Mouse (Mus musculus) Patski (cell line): Measurements from ENCODE around the gene Wdr62. TPM values are rescaled to one million over a fixed set of nuclear protein-coding genes. Genes with fewer than 3 reads are reported as not detected.
A peak's percentile ranks its signal among the peaks of the same experiment; 100 is the strongest.

Experiments used
- ATAC-seq: fragments of 100-300 bp; one replicate; pipeline ENCODE4 v1.8.0; 2021
- CTCF ChIA-PET: fragments of 350-600 bp; sonication (Branson Sonifier 250); formaldehyde crosslinking; loops from one replicate; lab custom pipeline; 2022; ENCODE audit warnings: inconsistent platforms; lab: Charles Lee
- POLR2A ChIA-PET: fragments of 350-600 bp; sonication (Branson Sonifier 250); formaldehyde crosslinking; loops from one replicate; lab custom pipeline; 2022; ENCODE audit warnings: antibody characterized with exemption, inconsistent platforms; lab: Charles Lee
- DNase-seq: peaks from one replicate; pipeline ENCODE4 v3.0.0-alpha.2; 2011; ENCODE audit warnings: low read depth, low spot score
- H3K27me3 ChIP-seq: fragments of 371-371 bp; one replicate; pipeline ENCODE4 v1.5.1; 2021
- CTCF ChIP-seq: fragments of 100-300 bp; IDR thresholded peaks from one replicate; pipeline ENCODE4 v1.5.1; 2021
- in situ Hi-C: fragments of 300-500 bp; cut with MboI; formaldehyde crosslinking; loops from 3 replicates; pipeline ENCODE4 v1.11.1; 2018; ENCODE audit warnings: low pct_unique_long_range_greater_than_20kb, mixed read lengths
- polyA plus RNA-seq: library from polyadenylated mRNA; unstranded; gene quantifications from one replicate; pipeline ENCODE4 v1.2.3, GENCODE M21; 2021

Gene Wdr62
- polyA plus RNA-seq, 1 experiment from 2014 or later = 9.7 TPM

DNA sequence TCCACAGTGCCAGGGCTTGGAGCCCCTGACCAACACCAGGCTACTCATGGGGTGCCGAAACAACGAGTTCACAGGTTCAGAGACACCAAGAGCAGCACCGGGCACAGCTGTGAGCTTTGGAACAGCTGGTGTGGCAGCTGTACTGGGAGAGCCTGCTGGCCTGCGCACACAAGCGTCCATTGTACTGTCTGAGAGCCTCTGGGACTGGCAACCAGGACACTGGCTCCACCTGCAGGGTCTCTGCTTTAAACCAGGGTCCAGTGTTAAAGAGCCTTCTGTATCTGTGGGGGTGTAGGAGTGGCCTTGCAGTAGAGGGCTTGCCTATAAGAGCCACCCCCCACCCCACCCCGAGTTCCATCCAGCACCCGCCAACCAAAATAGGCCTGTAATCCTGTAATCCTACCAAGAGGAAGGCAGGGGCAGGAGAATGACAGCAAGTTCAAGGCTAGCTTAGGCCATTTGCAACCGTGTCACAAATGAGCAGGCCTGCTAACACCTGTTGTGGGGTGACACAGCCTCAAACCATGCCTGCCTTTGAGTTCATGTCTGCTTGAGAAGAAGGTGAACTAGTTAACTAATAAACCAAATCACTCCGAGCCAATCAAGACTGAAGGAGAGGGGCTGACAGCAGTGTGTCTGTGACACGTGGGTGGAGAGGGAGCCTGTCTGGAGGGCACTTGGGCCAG lies 9.6 kb upstream of the Wdr62 start:
- ChIA-PET CTCF (no interaction called here), POLR2A (interaction anchor here (0.6 kb wide), 1 partner anchor 14 kb away, joined by 3 read pairs; no protein-coding TSS in a partner anchor)
- ATAC-seq = no peak
- no peak for DNase-seq
- H3K27me3 ChIP-seq = no peaks in the 10 kb centered on the region
- TF ChIP-seq CTCF = no peak
- in situ Hi-C loops = no loop called here

DNA sequence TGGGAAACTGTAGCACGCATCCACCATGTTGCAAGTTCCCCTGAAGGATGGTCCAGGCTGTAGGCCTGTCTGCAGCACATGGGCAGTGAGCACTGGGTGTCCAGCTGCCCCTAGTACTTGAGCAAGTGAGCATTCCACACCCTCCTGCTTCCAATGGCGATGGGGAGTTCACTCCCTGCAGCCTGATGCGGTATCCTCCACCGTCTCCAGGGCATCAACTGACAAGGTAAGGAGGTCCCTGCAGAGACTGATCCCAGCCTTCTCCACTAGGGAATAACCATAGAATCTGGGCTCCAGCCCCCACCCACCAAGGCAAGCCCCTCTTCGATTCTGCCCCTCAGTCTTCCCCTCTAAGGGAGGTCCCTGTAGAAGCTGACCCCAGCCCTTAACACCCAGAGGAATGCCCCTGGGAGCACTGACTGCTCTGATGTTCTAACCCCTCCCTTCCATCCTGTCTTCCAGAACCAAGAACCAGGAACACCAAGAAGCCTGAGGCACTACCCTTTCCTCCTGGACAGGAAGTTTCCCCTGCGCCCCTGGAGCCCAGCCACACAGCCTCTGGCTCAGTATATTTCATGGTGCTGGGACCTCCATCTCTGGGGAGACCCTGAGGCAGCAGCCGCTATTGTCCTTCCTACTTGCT lies 9.0 kb upstream of the Wdr62 start:
- ChIA-PET POLR2A (no interaction called here), CTCF (no interaction called here)
- ATAC-seq (no peak), DNase-seq (no peak)
- TF ChIP-seq CTCF = no peak
- in situ Hi-C loops = no loop called here
- no peaks in the 10 kb centered on the region for H3K27me3 ChIP-seq

DNA sequence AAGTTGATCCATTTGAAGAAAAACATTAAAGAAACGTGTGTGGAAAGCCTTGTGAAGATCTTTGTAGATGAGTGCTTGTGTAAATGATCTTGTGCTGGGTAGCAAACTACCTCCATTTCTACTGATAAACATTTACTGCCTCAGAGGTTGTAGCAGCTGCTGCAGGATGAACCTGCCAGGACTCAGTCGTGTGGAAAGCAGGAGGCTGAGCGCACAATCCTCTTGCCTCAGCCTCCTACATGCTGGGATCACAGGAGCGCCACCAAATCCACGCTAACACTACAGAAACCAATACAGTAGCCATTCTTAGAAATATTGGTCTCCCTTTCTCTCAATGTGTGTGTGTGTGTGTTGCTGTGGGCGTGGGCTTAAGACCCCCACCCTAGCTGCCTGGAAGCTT lies 7.8 kb upstream of the Wdr62 start:
- CTCF ChIA-PET = no interaction called here
- no peak for TF ChIP-seq CTCF
- H3K27me3 ChIP-seq = no peaks in the 10 kb centered on the region
- ATAC-seq (no peak), DNase-seq (no peak)
- in situ Hi-C loops = no loop called here
- POLR2A ChIA-PET = no interaction called here

DNA sequence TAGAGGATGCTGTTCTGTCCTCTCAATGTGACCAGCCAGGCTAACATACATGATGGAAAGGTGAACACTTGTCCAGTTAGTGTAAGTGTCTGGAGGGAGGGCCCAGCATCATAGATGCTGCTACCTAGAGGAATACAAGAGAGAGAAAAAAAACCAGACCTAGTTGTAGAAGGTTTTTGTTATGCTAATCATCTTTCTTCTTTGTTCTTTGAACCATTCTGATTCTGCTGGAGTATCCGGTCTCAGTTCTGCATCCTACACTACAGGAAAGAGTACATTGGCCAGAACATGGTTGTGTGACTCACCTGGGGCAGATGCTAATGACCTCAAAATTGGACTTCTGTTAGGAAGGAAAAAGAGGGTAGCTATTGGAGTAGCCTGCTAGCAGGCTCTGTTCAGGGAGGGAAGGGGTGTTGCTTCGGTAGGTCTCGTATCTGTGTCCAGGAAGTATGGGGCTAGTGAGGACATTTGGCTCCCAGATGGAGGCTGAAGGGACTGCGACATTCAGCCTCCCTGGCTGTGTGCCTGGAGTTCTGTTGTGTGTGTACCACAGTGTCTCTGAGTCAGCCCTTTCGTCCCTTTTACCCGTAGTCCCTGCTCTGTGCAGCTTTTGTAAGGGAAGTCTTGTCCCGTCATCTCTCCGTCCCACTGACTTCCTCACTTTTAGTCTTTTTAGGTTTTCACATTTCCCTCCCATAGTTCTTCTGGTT lies 6.6 kb upstream of the Wdr62 start:
- H3K27me3 ChIP-seq = no peaks in the 10 kb centered on the region
- in situ Hi-C loops = no loop called here
- POLR2A ChIA-PET = no interaction called here
- DNase-seq (no peak), ATAC-seq (no peak)
- TF ChIP-seq CTCF = no peak
- CTCF ChIA-PET = no interaction called here

DNA sequence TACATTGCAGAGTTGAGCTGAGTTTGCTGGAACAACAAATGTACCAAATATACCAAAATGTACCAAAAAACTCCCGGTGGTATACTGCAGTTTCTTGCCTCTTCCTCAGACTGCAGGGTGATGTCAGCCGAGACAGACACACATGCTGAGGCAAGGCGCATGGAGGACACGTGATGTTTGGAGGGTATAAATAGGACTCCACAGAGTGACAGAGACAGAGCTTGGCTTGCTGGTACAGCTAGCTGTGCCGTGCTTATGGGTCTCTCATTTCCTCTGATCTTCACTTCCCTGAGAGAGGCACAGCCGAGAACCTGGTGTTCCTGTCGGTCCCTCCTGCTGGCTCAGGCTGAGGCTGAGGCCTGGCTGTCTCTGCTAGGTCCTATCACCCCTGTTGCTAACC lies 2.5 kb upstream of the Wdr62 start:
- CTCF ChIA-PET = interaction anchor here (1.5 to 1.7 kb wide), 2 partner anchors 18 to 50 kb away, joined by 3 to 5 read pairs; no protein-coding TSS in a partner anchor
- DNase-seq (no peak), ATAC-seq (no peak)
- H3K27me3 ChIP-seq = no peaks in the 10 kb centered on the region
- in situ Hi-C loops = no loop called here
- POLR2A ChIA-PET = no interaction called here
- TF ChIP-seq CTCF = no peak

DNA sequence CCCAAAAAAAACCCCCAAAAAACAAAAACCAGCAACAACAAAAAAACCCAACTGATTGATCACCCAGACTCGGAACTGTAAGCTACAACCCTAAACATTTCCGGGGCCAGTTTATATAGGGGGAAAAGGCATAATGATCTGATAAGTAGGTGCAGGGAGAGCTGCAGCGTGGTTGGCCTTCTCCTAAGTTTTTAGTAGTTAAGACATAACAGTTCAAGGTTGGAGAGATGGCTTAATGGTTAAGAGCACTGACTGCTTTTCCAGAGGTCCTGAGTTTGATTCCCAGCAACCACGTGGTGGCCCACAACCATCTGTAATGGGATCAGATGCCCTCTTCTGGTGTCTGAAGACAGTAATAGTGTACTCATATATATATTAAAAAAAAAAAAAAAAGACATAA lies 1.3 kb upstream of the Wdr62 start:
- no peak for TF ChIP-seq CTCF
- no peaks in the 10 kb centered on the region for H3K27me3 ChIP-seq
- in situ Hi-C loops = no loop called here
- CTCF ChIA-PET = interaction anchor here (0.9 to 1.7 kb wide), 2 partner anchors 10 to 19 kb away, joined by 3 to 5 read pairs; partner anchors contain the start of gene Clip3
- DNase-seq = no peak
- ATAC-seq = no peak
- POLR2A ChIA-PET = no interaction called here

DNA sequence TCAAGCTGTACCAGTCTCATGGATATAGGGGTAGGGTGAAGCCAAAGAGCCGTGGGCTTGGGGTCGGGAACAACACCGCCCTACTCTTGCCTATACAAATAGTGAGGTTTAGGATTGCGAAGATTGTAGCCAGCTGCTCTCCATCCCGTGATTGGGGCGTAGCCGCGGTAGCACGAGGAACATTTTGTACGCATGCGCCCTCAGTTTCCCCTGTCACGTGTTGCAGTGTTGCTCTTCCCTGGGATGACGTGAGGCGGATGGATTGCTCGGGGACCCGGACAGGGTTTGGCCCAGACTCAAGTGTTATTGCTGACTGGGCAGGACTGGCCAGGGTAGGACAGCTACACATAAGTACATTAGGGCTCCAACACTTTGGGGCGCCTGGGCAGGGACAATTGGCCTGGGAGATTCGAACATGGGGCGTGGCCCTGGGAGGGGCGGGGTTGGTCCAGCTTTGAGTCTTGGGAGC lies 485 bp upstream of the Wdr62 start:
- CTCF ChIA-PET = interaction anchor here (0.9 to 1.5 kb wide), 4 partner anchors 11 to 64 kb away, joined by 3 to 4 read pairs (median 3); partner anchors contain the start of genes Clip3, Polr2i and Tbcb
- TF ChIP-seq CTCF = no peak
- POLR2A ChIA-PET = interaction anchor here (0.7 kb wide), 1 partner anchor 223 kb away, joined by 3 read pairs; no protein-coding TSS in a partner anchor

DNA sequence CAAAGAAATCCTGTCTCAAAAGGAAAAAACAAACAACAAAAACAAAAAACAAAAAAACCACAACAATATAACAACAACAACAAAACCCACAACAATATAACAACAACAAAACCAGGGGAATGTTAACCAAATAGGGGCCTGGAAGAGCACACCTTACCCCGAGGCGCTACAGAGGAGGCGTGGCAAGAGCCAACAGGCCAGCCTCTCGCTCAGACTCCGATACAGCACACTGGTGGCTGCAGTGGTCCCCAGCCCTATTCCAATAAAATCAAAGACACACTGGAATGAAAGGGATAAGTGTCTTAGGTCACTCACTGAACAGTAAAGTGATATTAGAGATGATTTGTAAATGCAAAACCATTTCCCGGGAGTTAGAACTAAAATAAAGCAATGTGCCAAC lies 683 bp downstream of the Wdr62 start:
- ATAC-seq (peak; percentile 42), DNase-seq (no peak)
- POLR2A ChIA-PET = no interaction called here
- in situ Hi-C loops = no loop called here
- no peak for TF ChIP-seq CTCF
- CTCF ChIA-PET = interaction anchor here (1.5 kb wide), 1 partner anchor 21 kb away, joined by 4 read pairs; no protein-coding TSS in a partner anchor
- H3K27me3 ChIP-seq = no peaks in the 10 kb centered on the region

More for the DNA sequence above, 485 bp upstream of the Wdr62 start:
- DNase-seq = peak; percentile 72
- in situ Hi-C loops = no loop called here
- peak; percentile 71 for ATAC-seq
- H3K27me3 ChIP-seq = no peaks in the 10 kb centered on the region

DNA sequence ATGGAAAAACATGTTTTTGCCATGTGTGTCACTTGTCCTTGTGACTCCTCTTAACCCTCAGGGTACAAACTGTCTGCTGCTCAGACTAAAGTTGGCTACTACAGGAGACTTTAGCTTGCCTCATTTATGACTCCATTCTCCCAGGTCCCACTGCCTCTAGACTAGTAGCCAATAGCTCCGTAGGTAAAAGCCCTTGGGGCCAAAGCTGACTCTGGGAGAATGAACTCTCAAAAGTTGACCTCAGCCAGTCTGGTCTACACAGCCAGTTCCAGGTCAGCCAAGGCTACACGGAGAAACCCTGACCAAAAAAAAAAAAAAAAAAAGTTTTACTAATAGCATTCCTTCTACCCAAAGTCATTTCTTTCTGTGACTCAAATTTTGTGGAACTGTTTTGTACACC lies 1.3 kb downstream of the Wdr62 start:
- TF ChIP-seq CTCF = no peak
- DNase-seq (no peak), ATAC-seq (no peak)
- ChIA-PET CTCF (interaction anchor here (0.8 kb wide), 1 partner anchor 10 kb away, joined by 3 read pairs; no protein-coding TSS in a partner anchor), POLR2A (no interaction called here)
- H3K27me3 ChIP-seq = no peaks in the 10 kb centered on the region
- in situ Hi-C loops = no loop called here

DNA sequence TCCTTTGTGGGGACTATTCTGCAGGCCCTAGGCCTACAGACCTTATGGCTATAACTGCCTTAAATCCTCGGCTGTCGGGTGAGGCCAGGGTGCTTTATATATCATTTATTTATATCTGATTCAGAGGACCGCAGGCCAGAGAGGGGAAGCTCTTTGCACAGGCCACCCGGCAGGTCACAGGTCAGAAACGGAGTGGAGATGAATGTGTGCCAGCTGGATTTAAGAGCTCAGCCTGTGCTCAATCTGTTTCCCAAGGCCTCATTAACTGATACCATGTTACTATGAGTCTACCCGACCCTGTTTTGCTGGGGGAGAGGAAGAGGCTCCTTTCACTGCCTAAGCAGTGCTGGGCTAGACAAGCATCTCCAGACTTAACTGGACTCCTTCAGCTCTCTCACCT lies 5.8 kb downstream of the Wdr62 start:
- DNase-seq (no peak), ATAC-seq (no peak)
- no peaks in the 10 kb centered on the region for H3K27me3 ChIP-seq
- ChIA-PET POLR2A (no interaction called here), CTCF (interaction anchor here (1.1 to 4.3 kb wide), 4 partner anchors 9 to 26 kb away, joined by 4 to 12 read pairs (median 6); no protein-coding TSS in a partner anchor)
- in situ Hi-C loops = no loop called here
- TF ChIP-seq CTCF = no peak
